Mouse (Mus musculus) urinary bladder, adult 18-20 months (tissue): Measurements from ENCODE around the gene Pck1.

ENCODE experiments used
- DNase-seq, 2 experiments: peaks; one replicate each; pipeline ENCODE4 v3.0.0; 2022; ENCODE audit warnings: low spot score in 2 of 2, mixed read lengths in 2 of 2

The Pck1 gene

DNA sequence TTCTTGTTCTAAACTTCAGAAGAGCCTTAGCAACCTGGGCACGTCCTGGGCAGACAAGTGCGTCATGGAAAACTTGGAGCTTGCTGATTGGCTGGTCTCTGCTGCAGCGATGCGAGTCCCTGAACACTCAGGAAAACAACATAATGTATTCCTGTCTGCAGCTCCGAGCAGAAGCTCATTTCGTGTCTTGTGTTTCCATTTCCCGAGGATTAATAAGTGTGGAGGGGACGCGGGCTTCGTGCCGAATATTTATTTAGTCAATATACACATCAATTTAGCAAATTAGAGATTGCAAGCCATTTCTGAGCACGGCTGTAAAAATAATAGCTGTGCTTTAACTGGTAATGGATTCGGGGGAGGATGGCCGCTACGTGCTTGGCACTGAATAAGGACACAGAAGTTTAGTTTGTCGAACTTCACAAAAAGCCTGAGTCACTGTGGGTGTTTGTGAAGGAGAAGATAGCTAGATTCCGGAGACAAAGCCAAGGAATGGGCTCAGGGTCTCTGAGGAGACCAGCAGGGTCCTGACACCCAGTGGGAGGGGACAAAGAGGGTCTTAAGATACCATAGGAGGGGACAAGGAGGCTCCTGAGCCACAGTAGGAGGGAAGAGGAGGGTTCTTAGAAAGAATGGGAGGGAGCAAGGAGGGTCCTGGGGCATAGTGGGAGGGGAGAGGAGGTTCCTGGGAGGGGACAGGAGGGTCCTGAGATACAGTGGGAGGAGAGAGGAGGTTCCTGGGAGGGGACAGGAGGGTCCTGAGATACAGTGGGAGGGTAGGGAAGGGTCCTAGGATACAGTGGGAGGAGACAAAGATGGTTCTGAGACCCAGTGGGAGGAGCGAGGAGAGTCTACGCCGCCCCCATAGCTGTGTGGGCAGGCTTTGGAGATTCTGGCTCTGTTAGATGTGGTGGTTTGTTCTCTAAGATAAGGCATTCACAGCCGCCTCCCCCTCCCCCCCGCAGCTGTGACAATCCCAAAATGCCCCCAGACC, 21.0 kb downstream of the Pck1 start:
- no peak for DNase-seq

DNA sequence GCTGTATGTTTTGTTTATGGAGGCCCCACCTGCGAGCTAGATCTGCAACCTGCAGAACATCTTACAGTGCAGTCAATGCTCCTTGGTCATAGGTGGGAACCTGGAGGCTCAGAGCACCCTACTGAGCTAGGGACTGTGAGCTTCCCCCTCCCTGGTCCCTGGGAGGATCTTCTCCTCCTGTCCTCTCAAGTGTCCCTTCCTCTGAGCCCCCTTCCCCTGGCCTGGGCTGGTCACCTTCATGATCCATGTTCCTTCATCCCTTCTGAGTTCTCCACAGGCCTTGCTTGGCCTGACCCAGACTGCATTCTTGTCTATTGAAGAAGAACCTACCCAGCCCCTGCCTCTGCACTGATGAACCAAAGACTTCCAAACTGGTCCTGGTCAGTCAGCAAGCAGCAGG, 21.7 kb downstream of the Pck1 start:
- DNase-seq: no peak

DNA sequence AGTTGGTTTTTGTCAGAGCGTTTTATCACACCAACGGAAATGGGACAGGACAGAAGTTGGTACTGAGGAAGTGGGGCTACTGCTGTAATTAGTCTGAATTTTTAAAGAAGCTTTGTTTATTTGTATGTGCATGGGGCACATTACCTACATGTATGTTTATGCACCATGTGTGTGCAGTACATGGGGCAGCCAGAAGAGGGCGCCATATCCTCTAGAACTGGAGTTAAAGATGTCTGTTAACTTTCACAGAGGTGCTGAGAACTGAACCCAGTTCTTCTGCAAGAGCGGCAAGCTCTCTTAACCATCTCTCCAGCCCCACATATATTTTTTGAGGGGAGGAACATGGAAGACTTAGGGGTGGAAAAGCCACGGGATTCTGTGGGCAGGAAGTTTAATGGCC, 22.9 kb downstream of the Pck1 start:
- no peak for DNase-seq

DNA sequence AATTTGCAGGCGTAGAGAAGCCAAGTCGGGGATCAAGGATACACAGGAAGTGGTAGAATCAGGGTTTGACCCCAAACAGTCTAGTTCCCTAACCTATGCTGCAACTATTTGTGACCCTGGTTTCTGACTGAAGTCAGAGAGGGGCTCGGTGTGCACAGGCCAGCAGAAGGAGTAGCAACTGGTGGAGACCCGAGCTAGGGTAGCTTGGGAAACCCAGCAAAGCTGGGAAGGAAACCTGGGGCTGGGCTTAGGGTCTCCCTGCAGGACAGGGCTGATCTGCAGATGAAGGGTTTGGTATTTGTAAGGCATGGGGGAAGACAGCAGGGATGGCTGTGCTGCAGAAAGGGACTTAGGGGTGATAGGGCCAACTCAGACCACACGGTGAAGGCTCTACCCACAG, 24.6 kb downstream of the Pck1 start:
- DNase-seq: no peak

GRCm38 (mm10) chr2:173177951-173178350, 25.1 kb downstream of the Pck1 start:
- no peak for DNase-seq

DNA sequence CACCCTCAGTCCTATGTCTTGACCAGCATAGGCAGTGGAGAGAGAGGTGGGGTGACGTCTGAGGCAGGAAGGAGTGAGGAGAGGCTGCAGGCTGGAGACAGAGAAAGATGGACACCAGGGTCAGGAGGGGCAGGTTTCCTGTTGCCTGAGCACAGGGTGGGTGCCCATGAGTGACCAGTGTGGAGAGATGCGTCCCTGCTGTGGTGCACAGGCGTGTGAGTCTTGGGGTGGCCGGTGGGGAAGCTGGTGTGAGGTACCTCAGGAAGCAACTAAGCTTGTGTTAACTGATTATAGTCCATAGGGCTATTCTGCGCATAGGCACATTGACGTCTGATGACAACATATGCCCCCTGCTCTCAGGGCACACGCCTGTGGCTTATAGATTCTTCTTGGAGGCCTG, 26.2 kb downstream of the Pck1 start:
- DNase-seq: no peak

- DNase-seq: no peak
Measured at GRCm38 (mm10) chr2:173180026-173180425, 27.2 kb downstream of the Pck1 start.

- DNase-seq: no peak
Measured at GRCm38 (mm10) chr2:173180721-173181388, 28.0 kb downstream of the Pck1 start.

DNA sequence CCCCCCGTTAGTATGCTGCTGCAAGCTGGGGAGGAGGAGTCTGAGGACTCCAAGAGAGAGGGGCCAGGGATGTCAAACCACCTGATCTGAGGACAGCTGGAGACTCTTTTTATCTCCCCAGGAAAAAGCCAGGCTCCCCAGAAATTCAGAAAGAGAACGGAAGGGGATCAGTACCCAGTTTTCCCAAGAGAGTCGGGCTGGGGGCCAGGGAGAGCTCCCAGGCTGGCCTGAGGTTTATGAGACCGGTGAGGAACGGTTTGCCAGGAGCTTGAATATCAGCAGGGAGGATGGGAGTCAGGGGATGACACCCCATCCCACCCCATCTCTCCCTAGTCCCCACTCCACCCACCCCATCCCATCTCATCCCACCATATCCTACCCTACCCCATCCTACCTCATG, 28.6 kb downstream of the Pck1 start:
- DNase-seq: no peak

DNA sequence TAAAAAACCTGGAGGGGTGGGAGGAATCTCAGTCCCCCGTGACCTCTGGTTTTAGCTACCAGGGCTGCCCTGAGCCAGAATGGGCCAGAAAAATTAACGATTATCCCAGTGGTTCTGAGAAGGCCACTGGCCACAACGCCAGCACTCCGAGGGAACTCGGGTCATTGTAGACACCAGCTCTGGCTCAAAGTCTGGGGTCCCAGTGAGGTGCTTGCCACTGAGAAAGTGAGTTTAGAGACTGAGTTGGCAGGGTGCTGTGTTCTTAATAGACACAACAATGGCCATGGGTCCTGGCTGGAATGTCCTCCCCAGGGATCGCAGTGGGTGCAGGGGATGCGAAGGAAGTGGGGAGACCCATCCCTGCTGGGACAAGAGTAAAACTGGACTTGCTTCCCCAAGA, 29.1 kb downstream of the Pck1 start:
- no peak for DNase-seq

DNA sequence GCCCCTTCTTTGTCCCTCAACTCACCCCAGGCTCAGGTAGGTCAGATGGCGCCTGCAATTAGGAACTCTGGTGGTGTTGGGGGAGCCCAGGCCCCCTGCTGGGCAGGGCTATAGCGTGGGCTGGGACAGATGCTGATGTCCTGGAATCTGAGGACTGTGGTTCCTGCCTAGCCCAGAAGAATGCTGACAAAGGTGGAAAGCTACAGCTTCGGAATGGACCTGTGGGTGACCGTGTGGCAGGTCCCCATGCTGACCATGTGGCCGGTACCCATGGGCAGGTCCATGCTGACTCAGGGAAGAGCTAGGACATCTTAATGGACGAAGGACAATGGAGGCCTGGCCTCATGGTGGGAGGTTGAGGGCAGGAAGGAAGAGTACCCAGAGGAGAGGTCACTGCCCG, 29.9 kb downstream of the Pck1 start:
- no peak for DNase-seq

GRCm38 (mm10) chr2:173183311-173183710, 30.5 kb downstream of the Pck1 start:
- DNase-seq: no peak

DNA sequence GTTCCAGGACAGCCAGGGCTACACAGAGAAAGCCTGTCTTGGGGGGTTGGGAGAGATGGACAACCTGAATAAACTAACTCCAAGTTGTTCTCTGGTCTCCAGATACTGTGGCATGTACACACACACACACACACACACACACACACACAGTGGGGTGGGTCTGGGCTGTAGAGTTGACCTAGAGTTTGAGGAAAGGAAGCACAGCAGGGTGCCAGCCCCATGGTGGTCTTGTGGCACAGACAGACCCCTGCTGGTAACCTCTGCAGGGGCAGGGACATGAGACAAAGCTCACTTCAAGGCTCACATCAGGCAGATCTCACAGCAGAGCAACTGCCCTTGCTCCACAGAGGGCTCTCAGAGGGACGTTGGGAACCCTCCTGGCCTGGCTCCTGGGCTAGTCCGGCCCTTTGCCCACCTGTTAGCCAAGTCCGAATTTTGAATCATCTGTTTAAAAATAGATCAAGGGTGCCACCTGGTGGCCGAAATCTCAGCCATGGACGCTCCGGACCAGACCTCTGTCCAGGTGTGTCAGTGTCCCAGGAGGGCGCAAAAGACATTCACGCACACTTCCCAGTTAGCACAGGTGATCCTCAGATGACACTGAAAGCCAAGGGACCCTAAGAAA, 31.1 kb downstream of the Pck1 start:
- DNase-seq: peak in 1 of 2 experiments; percentile 75

GRCm38 (mm10) chr2:173184475-173185080, 31.7 kb downstream of the Pck1 start:
- DNase-seq: no peak

DNA sequence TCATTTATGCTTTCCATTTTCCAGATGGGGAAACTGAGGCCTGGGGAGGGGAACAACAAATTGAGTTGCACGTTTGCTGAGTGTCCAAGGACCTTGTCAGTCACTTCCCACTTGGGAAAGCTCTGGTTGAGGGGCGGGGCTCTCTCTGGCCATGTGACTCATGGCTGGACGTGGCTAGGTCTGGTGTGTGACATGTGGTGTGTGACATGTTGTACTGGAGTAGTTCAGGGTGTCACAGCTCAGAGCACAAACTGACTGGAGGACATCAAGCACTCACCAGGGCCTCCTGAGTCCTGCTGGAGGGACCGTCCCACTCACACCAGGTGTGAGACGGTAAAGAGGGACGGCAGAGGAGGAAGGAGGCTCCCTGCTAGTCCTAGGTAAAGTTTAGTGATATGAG, 32.4 kb downstream of the Pck1 start:
- no peak for DNase-seq

DNA sequence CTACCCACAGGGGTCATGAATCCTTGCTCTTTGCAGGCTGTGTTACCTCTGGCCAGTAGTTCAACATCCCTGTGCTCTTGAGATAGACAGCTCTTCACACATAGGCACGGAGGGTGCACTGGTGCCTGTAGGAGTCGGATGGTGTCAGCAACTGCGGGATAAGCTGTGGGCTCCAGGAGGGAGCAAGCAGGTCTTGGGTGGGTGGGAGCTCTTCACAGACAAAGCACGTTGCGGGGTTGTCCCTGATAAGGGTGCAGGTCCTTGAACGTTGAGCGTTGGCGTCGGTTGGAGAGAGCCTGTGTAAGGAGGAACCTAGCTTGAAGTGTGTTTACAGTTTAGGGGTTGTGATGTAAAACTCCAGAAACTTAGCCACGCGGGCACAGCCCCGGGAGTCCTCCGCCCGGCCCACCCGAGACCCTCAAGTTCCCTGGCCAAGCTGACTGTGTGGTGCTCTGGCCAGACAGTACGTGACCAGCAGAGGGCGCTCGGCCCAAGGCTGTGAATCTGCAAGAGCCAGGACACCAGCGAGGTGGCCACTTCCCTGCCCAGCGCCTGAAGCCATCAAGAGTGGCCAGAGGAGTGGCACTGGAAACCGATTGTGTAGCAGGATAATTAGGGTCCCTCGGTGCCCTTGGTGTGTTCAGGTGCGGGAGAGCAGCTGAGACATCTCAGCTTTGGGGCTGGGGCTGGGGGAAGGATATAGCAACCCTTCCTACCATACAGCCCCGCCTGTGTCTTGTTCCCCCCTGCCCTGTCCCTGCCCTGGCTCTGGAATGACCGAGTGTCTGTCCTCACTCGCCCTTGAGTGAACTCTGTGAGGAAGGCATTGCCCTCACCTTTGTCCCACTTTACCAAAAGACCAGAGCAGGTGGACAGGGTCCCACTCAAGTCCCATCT, 33.4 kb downstream of the Pck1 start:
- peak; percentile 68 to 86 for DNase-seq

GRCm38 (mm10) chr2:173187182-173187855, 34.5 kb downstream of the Pck1 start:
- no peak for DNase-seq

GRCm38 (mm10) chr2:173194796-173195195, 41.9 kb downstream of the Pck1 start:
- DNase-seq: no peak

GRCm38 (mm10) chr2:173202924-173203689, 50.3 kb downstream of the Pck1 start:
- no peak for DNase-seq

GRCm38 (mm10) chr2:173203726-173204125, 50.9 kb downstream of the Pck1 start:
- no peak for DNase-seq
